9 mouse cellular contexts compared by ENCODE assay signal in genomic region chr11:118211749-118212635, GRCm38 (mm10). TPM values are rescaled to one million over a fixed set of nuclear protein-coding genes. Genes with fewer than 3 reads are reported as not detected.
DNase-seq lines count a peak whose midpoint lies in the region; ATAC-seq and TF ChIP-seq lines count a peak whose summit lies in the region.
"Had no signal": no experiment of that assay in that cellular context is flagged by ENCODE, and none has a peak within 500 bp of the region (broad histone marks: within the 10 kb centered on the region; RNA-seq: fewer than 3 reads in every experiment).

No protein-coding gene starts in this region.

- 52% methylated on average over 10 of the region's 10 CpGs for WGBS in heart, postnatal 0 days

- H3K9me3 ChIP-seq in heart, postnatal 0 days (replicated peaks; ENCODE audit: control insufficient read depth, low read length): no peaks in the 10 kb centered on the region

- H3K4me3 ChIP-seq in heart, postnatal 0 days (ENCODE audit: low read depth, low read length): no peak overlapping the region

- peaks cover 72% of the 10 kb centered on the region for H3K4me1 ChIP-seq in heart, postnatal 0 days (ENCODE audit: control insufficient read depth, insufficient read depth)

- H3K4me2 ChIP-seq in heart, postnatal 0 days (ENCODE audit: low read depth, low read length): no peak overlapping the region
- H3K4me2 ChIP-seq: lung, embryonic 14.5 days had no signal

- H3K9ac ChIP-seq in heart, postnatal 0 days (replicated peaks; ENCODE audit: low read depth, low read length): no peak overlapping the region
- H3K9ac ChIP-seq: lung, embryonic 14.5 days had no signal

- H3K36me3 ChIP-seq in heart, postnatal 0 days (replicated peaks; ENCODE audit: control insufficient read depth, insufficient read depth, low read length): no peaks in the 10 kb centered on the region

- DNase-seq in right cerebral cortex, adult 18-20 months: peak; percentile 68
- no peak for DNase-seq in right cerebral cortex, postnatal 14 days
- DNase-seq in cerebellum, adult 9-11 months: peak; percentile 76
- DNase-seq in heart, postnatal 0 days (ENCODE audit: low spot score): no peak
- DNase-seq in kidney, postnatal 36 days: peak; percentile 72 to 83
- DNase-seq in telencephalon, adult 2 months (ENCODE audit: low read depth, low spot score): peak; percentile 90
- no peak for DNase-seq in adrenal gland, postnatal 14 days
- DNase-seq: lung, embryonic 14.5 days had no signal

- TF ChIP-seq CTCF in heart, postnatal 0 days (IDR thresholded peaks at IDR 0.05; ENCODE audit: low read depth): no peak

- no peaks in the 10 kb centered on the region for H3K27me3 ChIP-seq in heart, postnatal 0 days (ENCODE audit: control insufficient read depth, insufficient read depth, low read length)

- no peak for TF ChIP-seq EP300 in heart, postnatal 0 days (IDR thresholded peaks at IDR 0.05; ENCODE audit: low read depth)

- peak; percentile 7; the same call in 1 of the 2 replicates for ATAC-seq in heart, postnatal 0 days (ENCODE audit: insufficient read depth, low read depth)
- ATAC-seq in megakaryocyte progenitor cell, adult 5-6 weeks (replicated peaks; ENCODE audit: poor library complexity): peak; percentile 69

- peak overlapping the region; percentile 56 for H3K27ac ChIP-seq in heart, postnatal 0 days (ENCODE audit: low read depth)

RNA-seq across cellular contexts. Expression of gene Cyth1, which starts 36.4 kb away (rescaled TPM):
- 49.8 and 50.1 TPM in 2 replicates for total RNA-seq in heart, postnatal 0 days (2014; rRNA removed; ENCODE audit: low replicate concordance)
- 21.4 TPM in 2 replicates for polyA plus RNA-seq in heart, postnatal 0 days (2015; fragmentation: Nextera tagmentation; extraction: Ambion mirVana)
- total RNA-seq in megakaryocyte progenitor cell, adult 5-6 weeks (2015): 12.3 and 15.1 TPM in 2 replicates
- total RNA-seq in megakaryocyte progenitor cell, adult 5-6 weeks (2017): 45.5 and 56.3 TPM in 2 replicates
- total RNA-seq in adrenal gland, postnatal 14 days (2021): 48.7 and 60.8 TPM in 2 replicates

Comparison
In these comparisons a context has a peak if more than half of its experiments do, and no peak if none do; other contexts are left out.
1. DNase-seq: peak in right cerebral cortex, adult 18-20 months (single experiment), cerebellum, adult 9-11 months (single experiment), kidney, postnatal 36 days (2 of 2) and telencephalon, adult 2 months (single experiment); none in right cerebral cortex, postnatal 14 days (single experiment), heart, postnatal 0 days (single experiment) and adrenal gland, postnatal 14 days (single experiment).